Mouse (Mus musculus): Measurements from ENCODE around the gene Bag6.

DNA sequence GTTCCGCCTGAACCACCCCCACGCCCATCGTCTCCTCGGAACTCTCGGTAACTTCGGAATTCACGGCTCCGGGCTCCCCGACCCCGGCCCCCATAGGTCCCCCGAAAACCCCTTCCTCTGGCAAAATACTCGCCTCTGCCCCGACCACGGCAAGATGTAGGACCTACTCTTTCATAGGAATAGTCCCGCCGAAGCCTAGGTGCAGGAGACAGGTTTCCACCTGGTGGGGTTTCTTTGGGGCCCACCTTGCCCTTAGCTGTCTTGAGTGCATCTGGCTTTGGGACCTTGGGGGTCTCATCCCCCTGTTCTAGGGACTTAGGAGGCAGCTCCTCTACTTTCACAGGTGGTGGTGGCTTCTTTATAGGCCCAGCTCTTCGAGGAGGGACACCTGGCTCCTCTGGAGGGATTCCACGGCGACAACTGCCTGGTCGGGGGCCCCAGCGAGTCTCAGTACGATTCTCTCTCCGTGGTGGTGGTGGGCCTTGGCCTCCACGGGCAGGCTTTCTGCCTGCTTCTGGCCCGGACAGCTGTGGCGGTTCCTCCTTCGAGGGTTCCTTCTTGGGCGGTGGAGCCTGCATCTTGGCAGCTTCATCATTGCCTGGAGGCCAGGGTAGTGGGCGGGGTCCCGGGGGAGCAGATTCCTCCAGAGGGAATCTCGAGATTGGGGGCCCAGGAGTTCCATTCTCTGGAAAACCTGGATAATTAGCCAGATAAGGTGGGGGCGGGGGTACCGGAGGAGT is 21.7 kb downstream of the Bag6 start:
- TF ChIP-seq POLR2A (IDR thresholded peaks at IDR 0.05; ENCODE audit: control insufficient read depth, extremely low read depth, insufficient read depth, low read length, poor library complexity) = no peak
- no peak for TF ChIP-seq CTCF (IDR thresholded peaks at IDR 0.05; ENCODE audit: borderline replicate concordance, control insufficient read depth, extremely low read depth, insufficient read depth, low read length, poor library complexity)

Data from thymus, adult 2 months (tissue).